Mouse (Mus musculus): ENCODE measurements at regions not wholly inside any gene's neighbourhood (a gene's known extent, or its start where the extent isn't known, plus 50 kb on each side); places are given as distances from the start of the nearest gene placed in this dataset.
"Not testable (repeated sequence)": the region's sequence is repeated elsewhere in the genome, so short reads cannot be mapped to it uniquely, and the experiment has no call there.

GRCm38 (mm10) chr3:9064266-9065031, 545.4 kb downstream of the Zfp704 start:
- peak; percentile 39 to 45 for DNase-seq

GRCm38 (mm10) chr3:9063662-9064061, 546.2 kb downstream of the Zfp704 start:
- DNase-seq, result no peak

GRCm38 (mm10) chr3:9061396-9061795, 548.5 kb downstream of the Zfp704 start:
- DNase-seq, result no peak

GRCm38 (mm10) chr3:9057703-9058102, 552.2 kb downstream of the Zfp704 start:
- not testable (repeated sequence) for DNase-seq

GRCm38 (mm10) chr3:9056846-9057245, 553.0 kb downstream of the Zfp704 start:
- no peak for DNase-seq

GRCm38 (mm10) chr3:9055780-9056179, 554.1 kb downstream of the Zfp704 start:
- DNase-seq, result no peak

Measured in lung, adult 18-20 months (tissue).